Mouse (Mus musculus) limb, embryonic 14.5 days (tissue): Measurements from ENCODE around the gene Adssl1. TPM values are rescaled to one million over a fixed set of nuclear protein-coding genes. Genes with fewer than 3 reads are reported as not detected.

ENCODE experiments used
- ATAC-seq: fragments of 200-750 bp; cut with Nextera tagmentation; 2 replicates; pipeline ENCODE4 v1.8.0; 2017; ENCODE audit warnings: low read depth, moderate number of reproducible peaks, moderate TSS enrichment; ENCODE audit not compliant: low FRiP score
- DNase-seq: peaks from one replicate; pipeline ENCODE4 v3.0.0-alpha.2; 2015; ENCODE audit warnings: low spot score
- H3K27ac ChIP-seq: fragments of 300-500 bp; sonication (generic); replicated peaks from 2 replicates; pipeline ENCODE4 v1.5.1; 2014; ENCODE audit warnings: low read depth, mild to moderate bottlenecking, low read length, moderate library complexity, mixed read lengths
- H3K27me3 ChIP-seq: fragments of 300-500 bp; sonication (generic); 2 replicates; pipeline ENCODE4 v1.6.1; 2014; ENCODE audit warnings: low read length, mixed read lengths; ENCODE audit not compliant: control insufficient read depth, insufficient read depth
- H3K36me3 ChIP-seq: fragments of 300-500 bp; sonication (generic); 2 replicates; pipeline ENCODE4 v1.6.1; 2014; ENCODE audit warnings: mild to moderate bottlenecking, low read length, moderate library complexity, mixed read lengths; ENCODE audit not compliant: control insufficient read depth, insufficient read depth
- H3K4me1 ChIP-seq: fragments of 300-500 bp; sonication (generic); 2 replicates; pipeline ENCODE4 v1.6.1; 2014; ENCODE audit warnings: antibody characterized with exemption, low read length, mixed read lengths; ENCODE audit not compliant: control insufficient read depth, insufficient read depth
- H3K4me2 ChIP-seq: fragments of 300-500 bp; sonication (generic); replicated peaks from 2 replicates; pipeline ENCODE4 v1.6.1; 2014; ENCODE audit warnings: low read depth, mild to moderate bottlenecking, low read length, moderate library complexity; ENCODE audit not compliant: severe bottlenecking
- H3K4me3 ChIP-seq: fragments of 300-500 bp; sonication (generic); replicated peaks from 2 replicates; pipeline ENCODE4 v1.5.1; 2014; ENCODE audit warnings: low read length
- H3K9ac ChIP-seq: fragments of 300-500 bp; sonication (generic); 2 replicates; pipeline ENCODE4 v1.6.1; 2014; ENCODE audit warnings: mild to moderate bottlenecking, low read depth, low read length, moderate library complexity; ENCODE audit not compliant: severe bottlenecking
- H3K9me3 ChIP-seq: fragments of 300-500 bp; sonication (generic); 2 replicates; pipeline ENCODE4 v1.6.1; 2016; ENCODE audit warnings: low read length; ENCODE audit not compliant: control insufficient read depth
- POLR2A ChIP-seq: fragments of 200-500 bp; IDR thresholded peaks from 2 replicates; pipeline ENCODE4 v1.8.0; 2012; ENCODE audit warnings: inconsistent platforms, mild to moderate bottlenecking, moderate library complexity, borderline replicate concordance; ENCODE audit not compliant: insufficient read depth, insufficient read length; ENCODE audit errors: extremely low read depth
- WGBS: fragments of 180-500 bp; shearing (Covaris S2); extraction: QIAGEN DNeasy Blood & Tissue Kit; methylation state at CpG from one replicate; pipeline ENCODE4 v1.1.7; 2014; 5-methylcytosine and 5-hydroxymethylcytosine counted together
- microRNA-seq: library from miRNA; unstranded; fragments of <30 nt; microRNA quantifications from one replicate; pipeline ENCODE4, GENCODE M21; 2016
- polyA plus RNA-seq, 2 experiments: library from polyadenylated mRNA; depleted of rRNA in 1 of 2; stranded (reverse) in 1 of 2; unstranded in 1 of 2; fragments of >200 nt; fragmentation: Nextera tagmentation in 1 of 2; extraction: Ambion mirVana in 1 of 2; gene quantifications; 2 replicates each; pipeline versions ENCODE4 v1.2.1 to v1.2.3; 2012 to 2014

The Adssl1 gene
- polyA plus RNA-seq, 2 experiments: 15.0 to 18.9 TPM

- TF ChIP-seq POLR2A: no peak
- H3K27ac ChIP-seq: no peak within 1 kb of the TSS
Measured at GRCm38 (mm10) chr12:112678555-112679026, 58.7 kb downstream of the Adssl1 start, which contains the start of gene Zbtb42. TSS of gene Zbtb42 (plus strand) at chr12:112678828.

DNA sequence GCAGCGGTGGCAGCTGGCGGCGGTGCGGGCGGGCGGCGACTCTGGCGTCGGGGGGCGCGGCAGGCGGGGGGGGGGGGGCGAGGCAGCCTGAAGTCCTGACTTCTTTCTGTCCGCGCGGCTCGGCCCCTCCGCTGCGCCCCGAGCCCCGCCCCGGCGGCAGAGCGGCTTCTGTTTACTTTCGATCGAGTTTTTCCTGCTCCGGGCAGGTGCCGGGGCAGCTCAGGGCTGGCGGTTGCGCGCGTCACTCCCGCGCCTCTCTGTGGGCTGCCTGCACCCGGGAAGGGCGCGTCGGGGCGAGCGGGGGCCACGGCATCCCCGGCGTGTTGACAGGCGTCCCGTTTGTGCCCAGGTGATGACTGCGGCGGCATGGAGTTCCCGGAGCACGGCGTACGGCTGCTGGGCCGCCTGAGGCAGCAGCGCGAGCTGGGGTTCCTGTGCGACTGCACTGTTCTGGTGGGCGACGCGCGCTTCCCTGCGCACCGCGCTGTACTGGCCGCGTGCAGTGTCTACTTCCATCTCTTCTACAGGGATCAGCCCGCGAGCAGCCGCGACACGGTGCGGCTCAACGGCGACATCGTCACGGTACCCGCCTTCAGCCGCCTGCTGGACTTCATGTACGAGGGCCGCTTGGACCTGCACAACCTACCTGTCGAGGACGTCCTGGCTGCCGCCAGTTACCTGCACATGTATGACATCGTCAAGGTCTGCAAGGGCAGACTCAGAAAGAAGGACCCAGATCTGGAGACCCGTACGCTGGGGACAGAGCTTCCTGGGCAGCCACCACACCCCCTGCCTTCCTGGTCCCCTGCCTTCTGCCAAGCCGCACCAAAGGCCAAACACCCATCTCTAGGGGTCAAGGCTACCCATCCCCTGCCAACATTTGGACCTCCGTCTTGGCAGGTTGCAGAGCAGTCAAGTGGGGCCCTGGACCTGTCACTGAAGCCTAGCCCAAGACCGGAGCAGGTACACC, 59.5 kb downstream of the Adssl1 start:
- DNase-seq: no peak

More at GRCm38 (mm10) chr12:112678555-112679026, 58.7 kb downstream of the Adssl1 start, which contains the start of gene Zbtb42:
- peak; percentile 25 for ATAC-seq
- no peaks in the 10 kb centered on the region for H3K36me3 ChIP-seq
- peak within 1 kb of the TSS; percentile 96 for H3K4me2 ChIP-seq
- WGBS: under 1% methylated on average over 32 of the region's 60 CpGs
- peaks cover 33% of the 10 kb centered on the region for H3K27me3 ChIP-seq
- H3K9ac ChIP-seq: peak within 1 kb of the TSS; percentile 56
- H3K9me3 ChIP-seq: no peaks in the 10 kb centered on the region
- peak; percentile 29 for DNase-seq
- peak within 1 kb of the TSS; percentile 53 for H3K4me3 ChIP-seq
- peaks cover 10% of the 10 kb centered on the region; the same call in 1 of the 2 replicates for H3K4me1 ChIP-seq

GRCm38 (mm10) chr12:112683351-112683750, 63.5 kb downstream of the Adssl1 start:
- H3K9ac ChIP-seq: no peak overlapping the region
- H3K27ac ChIP-seq: no peak overlapping the region
- no peak overlapping the region for H3K4me3 ChIP-seq
- 58% methylated on average over 7 of the region's 7 CpGs for WGBS
- no peak for TF ChIP-seq POLR2A
- H3K27me3 ChIP-seq: peaks cover 27% of the 10 kb centered on the region
- ATAC-seq (no peak), DNase-seq (no peak)
- no peaks in the 10 kb centered on the region for H3K36me3 ChIP-seq
- H3K4me1 ChIP-seq: 0 out of 2 replicates have a peak, but pooled peaks cover 2% of the 10 kb centered on the region
- no peaks in the 10 kb centered on the region for H3K9me3 ChIP-seq
- H3K4me2 ChIP-seq: no peak overlapping the region

More for the DNA sequence above, 59.5 kb downstream of the Adssl1 start:
- WGBS: 5% methylated on average over 39 of the region's 87 CpGs
- Histone ChIP-seq H3K27ac (no peak overlapping the region), H3K4me1 (peaks cover 10% of the 10 kb centered on the region; the same call in 1 of the 2 replicates), H3K36me3 (no peaks in the 10 kb centered on the region), H3K9ac (peak overlapping the region; percentile 56), H3K4me3 (peak overlapping the region; percentile 53), H3K27me3 (peaks cover 33% of the 10 kb centered on the region), H3K9me3 (no peaks in the 10 kb centered on the region), H3K4me2 (peak overlapping the region; percentile 96)
- peak; percentile 8; the same call in 1 of the 2 replicates for ATAC-seq
- TF ChIP-seq POLR2A: no peak

GRCm38 (mm10) chr12:112688458-112688857, 68.6 kb downstream of the Adssl1 start:
- Histone ChIP-seq H3K4me3 (no peak overlapping the region), H3K9me3 (no peaks in the 10 kb centered on the region), H3K36me3 (no peaks in the 10 kb centered on the region), H3K9ac (no peak overlapping the region), H3K27ac (no peak overlapping the region), H3K4me2 (no peak overlapping the region), H3K27me3 (no peaks in the 10 kb centered on the region), H3K4me1 (peaks cover 8% of the 10 kb centered on the region)
- no peak for TF ChIP-seq POLR2A
- WGBS: 68% methylated on average over 15 of the region's 15 CpGs
- DNase-seq (no peak), ATAC-seq (no peak)

Small RNA genes lying within 50 kb of the gene (microRNA-seq; reads per million reads assigned to microRNA genes)
- gene Mir6939: not detected

Other genes starting within 250 kb of the Adssl1 start
- gene A530016L24Rik, start 130.6 kb upstream of the Adssl1 start, polyA plus RNA-seq (2012; rRNA removed): 0.87 and 1.3 TPM in 2 replicates
- 0.47 and 0.54 TPM in 2 replicates for gene A530016L24Rik, start 130.6 kb upstream of the Adssl1 start, polyA plus RNA-seq (2014; fragmentation: Nextera tagmentation; extraction: Ambion mirVana)
- 0.22 and 0.36 TPM in 2 replicates for gene Tmem179, start 103.3 kb upstream of the Adssl1 start, polyA plus RNA-seq (2012; rRNA removed)
- 0.28 and 0.29 TPM in 2 replicates for gene Tmem179, start 103.3 kb upstream of the Adssl1 start, polyA plus RNA-seq (2014; fragmentation: Nextera tagmentation; extraction: Ambion mirVana)
- 27.5 and 29.8 TPM in 2 replicates for gene Inf2, start 31.3 kb upstream of the Adssl1 start, polyA plus RNA-seq (2012; rRNA removed)
- 6.9 and 7.0 TPM in 2 replicates for gene Inf2, start 31.3 kb upstream of the Adssl1 start, polyA plus RNA-seq (2014; fragmentation: Nextera tagmentation; extraction: Ambion mirVana)
- gene Siva1, start 24.6 kb downstream of the Adssl1 start, polyA plus RNA-seq (2012; rRNA removed): 179 and 184 TPM in 2 replicates
- 282 and 284 TPM in 2 replicates for gene Siva1, start 24.6 kb downstream of the Adssl1 start, polyA plus RNA-seq (2014; fragmentation: Nextera tagmentation; extraction: Ambion mirVana)
- 305 and 332 TPM in 2 replicates for gene Akt1, start 54.8 kb downstream of the Adssl1 start, polyA plus RNA-seq (2012; rRNA removed)
- gene Akt1, start 54.8 kb downstream of the Adssl1 start, polyA plus RNA-seq (2014; fragmentation: Nextera tagmentation; extraction: Ambion mirVana): 148 and 181 TPM in 2 replicates
- 2.5 and 3.3 TPM in 2 replicates for gene Zbtb42, start 58.8 kb downstream of the Adssl1 start, polyA plus RNA-seq (2012; rRNA removed)
- gene Zbtb42, start 58.8 kb downstream of the Adssl1 start, polyA plus RNA-seq (2014; fragmentation: Nextera tagmentation; extraction: Ambion mirVana): 1.9 and 2.5 TPM in 2 replicates
- 30.1 and 36.9 TPM in 2 replicates for gene Cep170b, start 100.4 kb downstream of the Adssl1 start, polyA plus RNA-seq (2012; rRNA removed)
- 21.3 and 23.6 TPM in 2 replicates for gene Cep170b, start 100.4 kb downstream of the Adssl1 start, polyA plus RNA-seq (2014; fragmentation: Nextera tagmentation; extraction: Ambion mirVana)
- 15.7 and 16.9 TPM in 2 replicates for gene Pld4, start 140.6 kb downstream of the Adssl1 start, polyA plus RNA-seq (2012; rRNA removed)
- gene Pld4, start 140.6 kb downstream of the Adssl1 start, polyA plus RNA-seq (2014; fragmentation: Nextera tagmentation; extraction: Ambion mirVana): 13.4 and 14.0 TPM in 2 replicates
- 2.1 and 2.5 TPM in 2 replicates for gene Ahnak2, start 182.6 kb downstream of the Adssl1 start, polyA plus RNA-seq (2012; rRNA removed)
- gene Ahnak2, start 182.6 kb downstream of the Adssl1 start, polyA plus RNA-seq (2014; fragmentation: Nextera tagmentation; extraction: Ambion mirVana): 3.3 TPM in 2 replicates
- 3.7 and 4.8 TPM in 2 replicates for gene Clba1, start 188.9 kb downstream of the Adssl1 start, polyA plus RNA-seq (2012; rRNA removed)
- 5.7 and 6.2 TPM in 2 replicates for gene Clba1, start 188.9 kb downstream of the Adssl1 start, polyA plus RNA-seq (2014; fragmentation: Nextera tagmentation; extraction: Ambion mirVana)
- gene Cdca4, start 209.4 kb downstream of the Adssl1 start, polyA plus RNA-seq (2012; rRNA removed): 81.0 and 89.9 TPM in 2 replicates
- gene Cdca4, start 209.4 kb downstream of the Adssl1 start, polyA plus RNA-seq (2014; fragmentation: Nextera tagmentation; extraction: Ambion mirVana): 113 and 126 TPM in 2 replicates
- 0.50 and 0.63 TPM in 2 replicates for gene Gpr132, start 248.2 kb downstream of the Adssl1 start, polyA plus RNA-seq (2012; rRNA removed)
- gene Gpr132, start 248.2 kb downstream of the Adssl1 start, polyA plus RNA-seq (2014; fragmentation: Nextera tagmentation; extraction: Ambion mirVana): 0.29 and 0.36 TPM in 2 replicates